In genomic region chr11:30553408-30553807, GRCm38 (mm10) we compare ENCODE assay signal across 18 mouse cellular contexts.
"Had no signal": no experiment of that assay in that cellular context is flagged by ENCODE, and none has a peak within 500 bp of the region (broad histone marks: within the 10 kb centered on the region; RNA-seq: fewer than 3 reads in every experiment).

No protein-coding gene starts in this region.

- DNase-seq: lung, adult 18-20 months; lung, embryonic 14.5 days; lung, postnatal 10 days; lung, postnatal 4 days; retina, postnatal 1 day; right cerebral cortex, adult 18-20 months; right cerebral cortex, postnatal 25 days; right cerebral cortex, postnatal 4 days; spleen, adult 18-20 months; thymus, adult 18-20 months; thymus, postnatal 14 days; thymus, postnatal 36 days had no signal

- H3K4me3 ChIP-seq: midbrain, embryonic 13.5 days; midbrain, embryonic 15.5 days; myocyte; neural tube, embryonic 13.5 days; neural tube, embryonic 15.5 days had no signal

- ATAC-seq: midbrain, embryonic 13.5 days; midbrain, embryonic 15.5 days had no signal

- H3K27ac ChIP-seq: midbrain, embryonic 13.5 days; midbrain, embryonic 15.5 days; neural tube, embryonic 13.5 days; neural tube, embryonic 15.5 days had no signal

- H3K4me1 ChIP-seq: midbrain, embryonic 13.5 days; midbrain, embryonic 15.5 days; neural tube, embryonic 13.5 days; neural tube, embryonic 15.5 days had no signal

- H3K36me3 ChIP-seq: midbrain, embryonic 13.5 days; midbrain, embryonic 15.5 days; neural tube, embryonic 13.5 days; neural tube, embryonic 15.5 days had no signal

- H3K9ac ChIP-seq: lung, embryonic 14.5 days; midbrain, embryonic 13.5 days; midbrain, embryonic 15.5 days; neural tube, embryonic 13.5 days; neural tube, embryonic 15.5 days had no signal

- H3K27me3 ChIP-seq: midbrain, embryonic 13.5 days; midbrain, embryonic 15.5 days; neural tube, embryonic 13.5 days; neural tube, embryonic 15.5 days had no signal

- H3K4me2 ChIP-seq: lung, embryonic 14.5 days; midbrain, embryonic 11.5 days; midbrain, embryonic 13.5 days; midbrain, embryonic 15.5 days; neural tube, embryonic 13.5 days; neural tube, embryonic 15.5 days had no signal

- H3K9me3 ChIP-seq: midbrain, embryonic 13.5 days; midbrain, embryonic 15.5 days; neural tube, embryonic 13.5 days; neural tube, embryonic 15.5 days had no signal
